Mouse (Mus musculus): Measurements from ENCODE around the gene Pth.

DNA sequence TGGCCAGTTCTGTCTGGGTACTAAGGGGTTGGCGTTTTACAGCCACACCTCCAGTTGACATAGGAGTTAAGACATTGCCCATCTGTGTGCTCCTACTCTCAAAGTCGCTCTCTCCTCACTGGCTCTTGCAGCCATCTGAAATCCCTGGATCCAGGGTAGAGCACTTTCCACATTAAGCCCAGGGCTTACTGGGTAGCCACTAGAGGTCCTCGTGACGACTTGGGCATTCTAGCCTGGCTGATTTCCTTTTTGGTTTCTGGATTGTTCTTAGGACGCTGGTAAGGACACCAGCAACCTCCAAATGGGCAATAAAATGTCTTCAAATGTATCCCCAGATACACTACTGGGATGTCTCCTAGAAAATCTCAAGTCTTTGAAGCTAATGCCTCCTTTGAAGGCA lies 20.3 kb upstream of the Pth start:
- TF ChIP-seq CTCF (IDR thresholded peaks at IDR 0.05; ENCODE audit: control insufficient read depth, insufficient read depth, insufficient replicate concordance, low read depth, low read length) (no peak), POLR2A (IDR thresholded peaks at IDR 0.05; ENCODE audit: control insufficient read depth, low read depth, low read length) (no peak)

All from testis, adult 2 months (tissue).